Mouse (Mus musculus) brain, embryonic 14.5 days (tissue): ENCODE results near the gene Zfp113.
"Not testable (repeated sequence)": the region's sequence is repeated elsewhere in the genome, so short reads cannot be mapped to it uniquely, and the experiment has no call there.

ENCODE experiments used
- CTCF ChIP-seq: fragments of 200-500 bp; IDR thresholded peaks from 2 replicates; pipeline ENCODE4 v1.5.1; 2012; ENCODE audit warnings: inconsistent platforms, mild to moderate bottlenecking, moderate library complexity, borderline replicate concordance; ENCODE audit not compliant: insufficient read depth, insufficient read length; ENCODE audit errors: extremely low read depth
- POLR2A ChIP-seq: fragments of 200-500 bp; IDR thresholded peaks from 2 replicates; pipeline ENCODE4 v1.6.1; 2012; ENCODE audit warnings: mild to moderate bottlenecking, inconsistent platforms, borderline replicate concordance; ENCODE audit not compliant: poor library complexity, insufficient read depth, insufficient read length, severe bottlenecking; ENCODE audit errors: extremely low read depth

- TF ChIP-seq CTCF, POLR2A: not testable (repeated sequence)
These were observed 45.6 kb downstream of the Zfp113 start for GRCm38 (mm10) chr5:138109847-138110396.
